Mouse (Mus musculus) midbrain, embryonic 12.5 days (tissue): ENCODE data around the gene Smoc1. TPM values are rescaled to one million over a fixed set of nuclear protein-coding genes. Genes with fewer than 3 reads are reported as not detected.
A peak's percentile ranks its signal among the peaks of the same experiment; 100 is the strongest.

ENCODE experiments used
- ATAC-seq: fragments of 200-750 bp; cut with Nextera tagmentation; 2 replicates; pipeline ENCODE4 v1.8.0; 2017; ENCODE audit warnings: low read depth, moderate TSS enrichment, moderate library complexity; ENCODE audit not compliant: low FRiP score
- H3K27ac ChIP-seq: fragments of 300-500 bp; sonication (generic); replicated peaks from 2 replicates; pipeline ENCODE4 v1.5.1; 2016; ENCODE audit warnings: mild to moderate bottlenecking
- H3K27me3 ChIP-seq: fragments of 300-500 bp; sonication (generic); 2 replicates; pipeline ENCODE4 v1.6.1; 2016; ENCODE audit warnings: mild to moderate bottlenecking
- H3K36me3 ChIP-seq: fragments of 300-500 bp; sonication (generic); 2 replicates; pipeline ENCODE4 v1.6.1; 2016
- H3K4me1 ChIP-seq: fragments of 300-500 bp; sonication (generic); 2 replicates; pipeline ENCODE4 v1.6.1; 2016
- H3K4me2 ChIP-seq: fragments of 300-500 bp; sonication (generic); replicated peaks from 2 replicates; pipeline ENCODE4 v1.6.1; 2016; ENCODE audit warnings: mild to moderate bottlenecking, moderate library complexity
- H3K4me3 ChIP-seq: fragments of 300-500 bp; sonication (generic); 2 replicates; pipeline ENCODE4 v1.5.1; 2016; ENCODE audit warnings: mild to moderate bottlenecking
- H3K9ac ChIP-seq: fragments of 300-500 bp; sonication (generic); replicated peaks from 2 replicates; pipeline ENCODE4 v1.6.1; 2016; ENCODE audit warnings: mild to moderate bottlenecking, moderate library complexity
- H3K9me3 ChIP-seq: fragments of 300-500 bp; sonication (generic); 2 replicates; pipeline ENCODE4 v1.6.1; 2016; ENCODE audit warnings: mild to moderate bottlenecking
- WGBS: fragments of 180-500 bp; shearing (Covaris S2); methylation state at CpG from one replicate; pipeline ENCODE4 v1.1.7; 2016; 5-methylcytosine and 5-hydroxymethylcytosine counted together
- polyA plus RNA-seq: library from polyadenylated mRNA; unstranded; fragments of >200 nt; fragmentation: Nextera tagmentation; extraction: Ambion mirVana; gene quantifications from 2 replicates; pipeline ENCODE4 v1.2.1, GENCODE M21; 2016

The Smoc1 gene
- polyA plus RNA-seq, 1 experiment from 2014 or later: 32.0 TPM

DNA sequence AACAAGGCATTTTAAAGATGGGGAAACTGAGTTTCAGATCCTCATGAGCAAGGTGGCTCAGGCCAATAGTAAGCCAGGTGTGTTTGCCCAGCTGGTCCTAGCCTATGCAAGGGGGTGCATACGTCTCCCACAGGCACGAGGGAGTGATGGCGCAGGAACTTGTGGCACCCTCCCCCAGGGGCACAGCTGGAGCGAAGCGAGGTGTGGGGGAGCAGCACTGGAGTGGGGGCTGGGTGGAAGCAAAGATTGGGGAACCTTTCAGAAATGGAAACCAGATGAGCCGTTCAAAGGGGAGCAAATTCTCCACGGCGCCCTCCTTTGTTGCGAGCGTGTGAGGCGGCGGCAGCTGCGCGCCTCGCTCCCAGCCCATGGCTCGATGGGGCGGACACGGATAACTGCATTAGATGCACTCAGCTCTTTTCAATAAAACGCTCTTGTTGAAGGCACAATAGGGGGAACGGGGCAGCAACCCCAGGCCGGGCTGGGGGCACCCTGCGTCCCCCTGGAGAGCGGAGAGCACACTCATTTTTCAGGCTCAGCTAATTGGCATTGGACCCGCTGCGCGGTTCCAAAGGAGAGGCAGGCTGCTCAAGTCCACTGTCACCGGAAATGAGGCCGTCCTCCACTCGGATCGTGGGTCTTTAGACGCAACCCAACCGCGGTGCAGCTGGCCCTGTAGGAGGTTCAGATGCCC is 27.9 kb upstream of the Smoc1 start:
- peak; percentile 92 for ATAC-seq
- Histone ChIP-seq H3K36me3 (no peaks in the 10 kb centered on the region), H3K4me2 (peak overlapping the region; percentile 43), H3K9ac (peak overlapping the region; percentile 35; the same call in 1 of the 2 replicates), H3K9me3 (peaks cover 5% of the 10 kb centered on the region; the same call in 1 of the 2 replicates), H3K4me1 (peaks cover 32% of the 10 kb centered on the region), H3K4me3 (peak overlapping the region; percentile 26), H3K27ac (peak overlapping the region; percentile 76), H3K27me3 (no peaks in the 10 kb centered on the region; the same call in none of the 2 replicates)
- 4% methylated on average over 33 of the region's 33 CpGs for WGBS

DNA sequence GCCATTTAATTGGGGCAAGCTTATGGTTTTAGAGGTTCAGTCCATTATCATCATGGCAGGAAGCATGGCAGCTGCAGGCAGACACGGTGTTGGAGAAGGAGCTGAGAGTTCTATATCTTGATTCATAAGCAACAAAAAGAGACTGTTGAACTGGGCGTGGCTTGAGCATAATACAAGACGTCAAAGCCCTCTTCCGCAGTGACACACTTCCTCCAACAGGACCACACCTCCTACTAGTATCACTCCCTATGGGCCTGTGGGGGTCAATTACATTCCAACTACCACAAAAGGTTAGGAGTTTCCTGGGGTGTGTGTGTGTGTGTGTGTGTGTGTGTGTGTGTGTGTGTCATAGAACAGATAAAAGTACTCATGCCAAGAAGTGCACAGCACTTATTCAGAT is 25.7 kb upstream of the Smoc1 start:
- Histone ChIP-seq H3K27me3 (no peaks in the 10 kb centered on the region; the same call in none of the 2 replicates), H3K4me2 (no peak overlapping the region), H3K9me3 (peaks cover 1% of the 10 kb centered on the region; the same call in 1 of the 2 replicates), H3K4me3 (no peak overlapping the region), H3K4me1 (peaks cover 32% of the 10 kb centered on the region), H3K9ac (no peak overlapping the region), H3K36me3 (no peaks in the 10 kb centered on the region), H3K27ac (no peak overlapping the region)
- no peak for ATAC-seq
- WGBS: 85% methylated on average over 4 of the region's 4 CpGs

DNA sequence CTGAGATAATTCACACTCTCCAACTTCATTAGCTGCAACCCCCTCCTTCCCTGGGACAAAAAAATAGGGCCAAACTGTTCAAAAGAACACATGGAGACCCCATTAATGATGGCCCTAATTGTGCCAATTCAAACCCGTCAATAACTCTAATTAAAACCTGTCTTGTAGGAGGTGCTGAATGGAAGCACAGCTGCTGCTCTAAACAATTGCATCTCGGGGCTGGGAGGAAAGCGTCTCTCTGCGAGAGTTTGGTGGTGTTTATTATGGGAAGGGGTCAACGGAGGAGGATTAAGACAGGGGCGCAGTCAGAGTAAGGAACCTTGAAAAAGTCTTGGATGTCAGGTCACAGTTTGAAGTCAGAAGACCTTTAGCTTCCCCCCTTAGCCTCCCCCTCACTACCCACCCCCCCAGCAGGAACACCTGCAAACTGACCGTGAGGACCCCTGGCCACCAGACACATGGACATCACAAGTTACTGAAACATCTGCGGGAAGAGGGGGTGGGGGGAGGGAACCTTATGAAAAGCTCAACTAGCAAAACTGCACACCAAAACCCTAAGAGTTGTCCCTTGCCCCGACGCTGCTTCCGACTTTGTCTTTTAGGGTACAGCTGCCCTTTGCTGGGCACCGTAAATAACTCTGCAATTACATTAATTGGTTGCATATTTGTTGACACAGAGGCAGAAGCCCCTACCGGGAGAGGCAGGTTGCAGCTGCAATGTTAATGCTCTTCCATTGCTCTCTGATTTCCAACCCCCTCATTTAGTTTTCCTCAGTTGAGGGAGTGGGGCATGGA is 23.6 kb upstream of the Smoc1 start:
- ATAC-seq: no peak
- peaks cover 32% of the 10 kb centered on the region for H3K4me1 ChIP-seq
- no peaks in the 10 kb centered on the region for H3K36me3 ChIP-seq
- no peak overlapping the region for H3K9ac ChIP-seq
- 26% methylated on average over 13 of the region's 13 CpGs for WGBS
- no peak overlapping the region for H3K4me3 ChIP-seq
- H3K27me3 ChIP-seq: no peaks in the 10 kb centered on the region; the same call in 1 of the 2 replicates
- H3K27ac ChIP-seq: no peak overlapping the region
- no peak overlapping the region for H3K4me2 ChIP-seq
- H3K9me3 ChIP-seq: no peaks in the 10 kb centered on the region

DNA sequence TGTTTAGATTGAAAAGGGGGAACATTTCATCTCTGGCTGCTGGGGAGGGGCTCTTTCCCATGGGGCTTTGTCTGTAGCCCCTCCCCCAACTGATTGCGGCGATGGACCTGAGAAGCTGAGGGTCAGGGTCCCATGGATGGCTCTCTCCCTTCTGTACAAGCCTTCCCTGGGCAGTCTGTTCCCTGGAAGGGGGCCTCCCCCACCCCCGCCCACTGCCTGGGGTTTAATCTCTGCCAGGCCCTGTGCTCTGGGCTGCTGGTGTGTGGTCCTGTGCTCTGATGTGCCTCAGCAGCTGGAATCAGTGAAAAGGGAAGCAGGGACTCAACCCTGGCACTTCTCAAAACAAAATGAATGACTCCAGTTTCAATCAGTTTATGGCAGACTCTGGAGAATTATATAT is 16.8 kb upstream of the Smoc1 start:
- ATAC-seq: peak; percentile 91
- 0% methylated on average over 3 of the region's 3 CpGs for WGBS
- H3K9ac ChIP-seq: no peak overlapping the region; the same call in 1 of the 2 replicates
- H3K9me3 ChIP-seq: no peaks in the 10 kb centered on the region
- H3K36me3 ChIP-seq: no peaks in the 10 kb centered on the region
- peak overlapping the region; percentile 27 for H3K4me2 ChIP-seq
- H3K4me1 ChIP-seq: peaks cover 17% of the 10 kb centered on the region
- H3K27me3 ChIP-seq: no peaks in the 10 kb centered on the region
- 0 out of 2 replicates have a peak overlapping the region, but pooled peaks have one; percentile 66 for H3K27ac ChIP-seq
- H3K4me3 ChIP-seq: no peak overlapping the region

DNA sequence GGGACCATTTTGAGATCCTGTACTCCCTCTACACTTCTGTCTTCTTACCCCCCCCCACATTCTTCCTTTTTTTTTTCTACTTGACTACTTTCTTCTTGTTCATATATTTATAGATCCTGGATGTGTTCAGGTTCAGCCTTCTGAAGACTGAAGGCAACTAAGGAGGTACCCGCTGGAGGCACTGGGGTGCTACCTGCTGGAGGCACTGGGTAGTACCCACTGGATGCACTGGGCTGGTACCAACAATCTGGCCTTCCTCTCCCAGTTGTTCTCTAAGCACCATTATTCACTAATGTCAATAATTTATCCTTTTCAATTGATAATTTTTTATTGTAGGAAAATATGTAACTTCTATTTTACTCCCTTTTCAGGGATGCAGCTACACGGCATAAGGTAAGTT is 14.6 kb upstream of the Smoc1 start:
- 86% methylated on average over 2 of the region's 2 CpGs for WGBS
- H3K4me2 ChIP-seq: no peak overlapping the region
- no peak for ATAC-seq
- H3K36me3 ChIP-seq: no peaks in the 10 kb centered on the region
- H3K4me3 ChIP-seq: no peak overlapping the region
- H3K9ac ChIP-seq: no peak overlapping the region
- H3K27ac ChIP-seq: no peak overlapping the region
- H3K9me3 ChIP-seq: no peaks in the 10 kb centered on the region
- peaks cover 17% of the 10 kb centered on the region for H3K4me1 ChIP-seq
- no peaks in the 10 kb centered on the region for H3K27me3 ChIP-seq

DNA sequence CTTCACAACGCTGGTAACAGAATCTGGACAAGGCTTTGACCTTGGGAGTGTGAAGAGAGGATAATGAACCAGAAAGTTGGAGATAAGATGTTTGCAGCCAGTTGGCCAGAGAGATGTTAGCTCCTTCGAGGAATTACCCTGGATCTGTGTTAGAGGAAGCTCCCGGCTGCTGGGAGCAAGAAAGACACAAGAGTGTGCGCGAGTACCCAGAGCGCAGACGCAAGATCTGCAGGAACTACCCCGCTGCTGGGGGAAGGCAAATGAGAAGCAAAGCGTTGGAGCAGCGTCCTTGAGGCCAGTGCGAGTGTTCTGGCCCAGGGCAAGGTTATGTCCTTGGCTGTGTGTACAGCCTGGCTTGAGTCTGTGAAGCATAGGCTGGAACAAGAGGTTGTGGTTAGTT is 13.1 kb upstream of the Smoc1 start:
- ATAC-seq: no peak
- Histone ChIP-seq H3K27ac (no peak overlapping the region), H3K4me1 (peaks cover 17% of the 10 kb centered on the region), H3K36me3 (no peaks in the 10 kb centered on the region), H3K4me3 (no peak overlapping the region), H3K9ac (no peak overlapping the region), H3K4me2 (no peak overlapping the region), H3K9me3 (no peaks in the 10 kb centered on the region), H3K27me3 (no peaks in the 10 kb centered on the region)
- 80% methylated on average over 11 of the region's 11 CpGs for WGBS

DNA sequence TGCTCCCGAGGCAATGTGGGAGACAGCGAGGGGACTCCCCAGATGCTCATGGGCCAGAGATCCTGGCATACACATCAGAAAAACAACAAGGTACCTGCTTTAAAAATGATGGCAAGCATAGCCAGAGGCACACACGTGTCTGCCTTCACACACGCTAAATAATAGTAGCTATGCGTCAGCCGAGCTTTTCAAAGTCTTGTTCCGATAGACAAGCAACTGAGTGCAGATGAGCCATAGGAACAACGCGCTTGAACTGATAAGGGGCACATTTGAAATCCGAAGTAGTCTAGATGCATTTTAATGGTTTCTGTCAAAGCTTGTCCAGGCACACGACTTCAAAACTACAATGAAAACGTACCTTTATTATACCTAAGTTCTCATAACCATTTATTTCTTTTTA is 9.0 kb upstream of the Smoc1 start:
- WGBS: 92% methylated on average over 12 of the region's 12 CpGs
- H3K36me3 ChIP-seq: no peaks in the 10 kb centered on the region
- H3K27me3 ChIP-seq: 0 out of 2 replicates have a peak, but pooled peaks cover 3% of the 10 kb centered on the region
- no peaks in the 10 kb centered on the region for H3K4me1 ChIP-seq
- H3K9me3 ChIP-seq: no peaks in the 10 kb centered on the region
- ATAC-seq: no peak
- H3K4me3 ChIP-seq: no peak overlapping the region
- H3K9ac ChIP-seq: no peak overlapping the region
- H3K4me2 ChIP-seq: no peak overlapping the region
- no peak overlapping the region for H3K27ac ChIP-seq

DNA sequence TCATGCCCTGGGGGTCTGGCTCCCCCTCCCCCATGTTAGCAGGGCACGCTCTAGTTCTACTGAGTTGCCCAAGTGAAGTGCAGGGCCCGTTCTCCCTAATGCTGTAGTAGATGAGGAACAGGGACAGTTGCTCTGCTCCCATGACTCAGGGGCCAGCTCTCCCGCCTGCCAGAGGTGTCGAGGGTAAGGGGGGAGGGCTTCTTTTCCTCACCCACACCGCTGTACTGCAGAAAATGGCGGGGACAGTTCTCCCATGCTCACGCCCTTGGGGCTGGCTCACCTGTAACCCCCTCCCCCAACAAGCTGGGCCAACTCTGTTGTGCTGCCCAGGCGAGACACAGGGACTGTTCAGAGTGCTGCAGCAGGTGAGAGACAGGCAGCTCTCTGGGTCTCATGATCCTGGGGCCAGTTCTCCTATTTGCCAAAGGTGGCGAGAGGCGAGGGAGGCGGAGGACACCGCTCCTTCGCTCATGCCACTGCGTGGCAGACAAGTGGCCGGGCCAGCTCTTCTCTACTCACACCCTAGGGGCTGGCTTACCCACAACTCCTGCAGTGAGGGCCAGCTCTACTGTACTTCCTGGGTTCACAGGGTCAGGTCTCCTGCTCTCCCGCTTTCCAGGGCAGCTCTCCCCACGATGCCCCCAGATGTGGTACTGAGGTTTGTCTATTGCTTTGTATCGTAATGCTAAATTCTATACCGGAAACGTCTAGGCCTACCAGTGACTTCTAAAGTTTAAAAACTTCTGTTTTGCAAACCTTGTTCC is 7.9 kb upstream of the Smoc1 start:
- WGBS: 87% methylated on average over 20 of the region's 20 CpGs
- Histone ChIP-seq H3K27ac (no peak overlapping the region), H3K36me3 (no peaks in the 10 kb centered on the region)

DNA sequence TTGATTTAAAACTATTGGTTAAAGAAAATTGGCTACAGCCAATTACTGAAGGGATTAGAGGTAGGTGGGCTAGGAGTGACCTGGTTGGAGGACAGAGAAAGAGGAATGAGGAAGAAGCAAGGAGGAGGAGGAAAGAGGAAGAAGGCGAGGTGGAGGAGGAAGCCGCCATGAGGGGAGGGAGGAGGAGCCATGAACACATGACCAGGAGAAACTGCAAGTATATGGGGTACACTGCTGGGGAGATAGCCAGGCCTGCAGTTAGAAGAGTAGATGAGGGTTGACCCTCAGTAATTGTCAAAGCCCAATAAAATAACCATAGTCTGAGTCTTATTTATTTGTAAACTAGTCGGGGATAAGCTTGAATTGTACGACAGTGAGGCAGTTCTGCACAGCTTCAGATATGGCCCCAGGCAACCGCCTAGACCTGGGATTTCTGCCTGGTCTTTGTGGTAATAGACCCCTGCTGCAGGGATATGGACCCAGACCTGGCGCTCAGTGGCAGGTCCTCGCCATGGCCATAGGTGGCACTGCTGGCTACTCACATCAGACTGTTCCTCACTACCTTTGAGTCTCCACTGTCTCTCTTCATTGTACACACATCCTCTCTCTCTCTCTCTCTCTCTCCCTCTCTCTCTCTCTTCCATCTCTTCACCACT is 7.2 kb upstream of the Smoc1 start:
- ATAC-seq: no peak
- Histone ChIP-seq H3K4me3 (no peak overlapping the region), H3K4me2 (no peak overlapping the region), H3K9me3 (no peaks in the 10 kb centered on the region), H3K9ac (no peak overlapping the region), H3K27me3 (0 out of 2 replicates have a peak, but pooled peaks cover 3% of the 10 kb centered on the region), H3K36me3 (no peaks in the 10 kb centered on the region), H3K27ac (no peak overlapping the region), H3K4me1 (no peaks in the 10 kb centered on the region)
- WGBS: 89% methylated on average over 7 of the region's 7 CpGs

More for the DNA sequence above, 7.9 kb upstream of the Smoc1 start:
- no peak for ATAC-seq
- H3K9ac ChIP-seq: no peak overlapping the region; the same call in 1 of the 2 replicates
- H3K9me3 ChIP-seq: no peaks in the 10 kb centered on the region
- H3K27me3 ChIP-seq: 0 out of 2 replicates have a peak, but pooled peaks cover 3% of the 10 kb centered on the region
- no peak overlapping the region for H3K4me3 ChIP-seq
- H3K4me1 ChIP-seq: no peaks in the 10 kb centered on the region
- no peak overlapping the region for H3K4me2 ChIP-seq

DNA sequence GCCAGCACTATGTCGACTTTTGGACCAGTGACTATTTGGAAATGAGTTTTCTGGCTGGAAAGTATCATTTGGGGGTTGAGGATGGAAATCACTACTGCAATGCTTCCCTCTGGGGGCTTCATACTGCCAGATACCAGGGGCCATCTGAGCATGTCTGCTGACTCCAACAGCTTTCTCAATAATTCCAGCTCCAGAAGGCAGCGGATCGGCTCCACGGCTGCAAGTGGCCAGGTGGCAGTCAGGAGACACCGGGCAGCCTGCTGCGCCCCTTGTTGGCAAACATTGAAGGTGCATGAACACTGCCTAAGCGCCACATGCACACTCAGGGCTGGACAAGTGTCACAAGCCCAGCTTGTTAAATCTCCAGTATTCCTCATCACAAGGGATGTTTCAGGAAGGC is 2.2 kb upstream of the Smoc1 start:
- ATAC-seq: no peak
- H3K4me1 ChIP-seq: peaks cover 23% of the 10 kb centered on the region
- peaks cover 24% of the 10 kb centered on the region for H3K27me3 ChIP-seq
- H3K9ac ChIP-seq: no peak overlapping the region
- H3K4me3 ChIP-seq: no peak overlapping the region
- no peak overlapping the region for H3K27ac ChIP-seq
- no peak overlapping the region for H3K4me2 ChIP-seq
- WGBS: 91% methylated on average over 7 of the region's 7 CpGs
- H3K36me3 ChIP-seq: no peaks in the 10 kb centered on the region
- no peaks in the 10 kb centered on the region for H3K9me3 ChIP-seq

DNA sequence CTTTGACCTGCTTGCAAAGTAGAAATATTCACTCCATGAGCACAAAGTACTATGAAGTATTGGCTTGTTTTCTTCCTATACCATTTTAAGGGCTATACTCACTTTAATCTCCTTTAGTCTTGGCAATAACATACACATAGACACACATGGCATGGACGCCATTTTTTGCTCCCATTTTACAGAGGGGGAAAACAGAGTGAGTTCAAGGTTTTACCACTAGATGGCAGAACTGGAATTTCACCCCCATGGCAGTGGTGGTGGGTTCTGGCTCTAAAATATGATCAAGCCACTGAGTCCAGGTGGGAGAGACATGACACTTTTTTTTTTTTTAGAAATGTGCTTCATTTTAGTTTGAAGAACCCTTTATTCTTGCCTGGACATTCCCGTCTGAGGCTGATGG is 1.6 kb upstream of the Smoc1 start:
- Histone ChIP-seq H3K4me3 (no peak overlapping the region), H3K27ac (no peak overlapping the region), H3K4me1 (peaks cover 27% of the 10 kb centered on the region), H3K4me2 (no peak overlapping the region), H3K36me3 (no peaks in the 10 kb centered on the region), H3K27me3 (peaks cover 24% of the 10 kb centered on the region), H3K9ac (no peak overlapping the region), H3K9me3 (no peaks in the 10 kb centered on the region)
- WGBS: 61% methylated on average over 2 of the region's 2 CpGs
- no peak for ATAC-seq
